Mouse (Mus musculus) liver, embryonic 14.5 days (tissue): Measurements from ENCODE around the gene Zfp933.
"Not testable (repeated sequence)": the region's sequence is repeated elsewhere in the genome, so short reads cannot be mapped to it uniquely, and the experiment has no call there.

Experiments
- CTCF ChIP-seq: IDR thresholded peaks from 2 replicates; pipeline ENCODE4 v1.5.1; 2016; ENCODE audit warnings: antibody characterized with exemption, low read depth, control low read depth
- EP300 ChIP-seq: IDR thresholded peaks from 2 replicates; pipeline ENCODE4 v1.6.1; 2016; ENCODE audit warnings: antibody characterized with exemption, low read depth

DNA sequence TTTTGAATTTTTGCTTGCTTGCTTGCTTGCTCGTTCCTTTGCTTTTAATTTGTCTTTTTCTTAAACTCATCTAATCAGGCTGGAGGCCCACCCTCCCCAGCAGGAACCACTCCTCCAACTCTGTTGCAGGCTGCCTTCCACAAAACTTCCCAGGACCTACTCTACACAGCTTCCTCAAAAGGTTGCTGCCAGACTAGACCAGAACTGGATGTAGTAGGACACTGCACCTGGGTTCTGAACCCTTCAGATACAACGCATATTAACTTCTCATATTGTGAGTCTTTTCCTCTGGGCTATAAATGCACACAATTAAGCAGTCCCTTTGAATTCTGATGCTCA lies 38.2 kb downstream of the Zfp933 start:
- not testable (repeated sequence) for TF ChIP-seq CTCF, EP300
